ENCODE assay signal across 8 mouse cellular contexts in genomic region chr7:126080949-126081654, GRCm38 (mm10). TPM values are rescaled to one million over a fixed set of nuclear protein-coding genes. Genes with fewer than 3 reads are reported as not detected.
DNase-seq lines count a peak whose midpoint lies in the region; ATAC-seq and TF ChIP-seq lines count a peak whose summit lies in the region.
"Had no signal": no experiment of that assay in that cellular context is flagged by ENCODE, and none has a peak within 500 bp of the region (broad histone marks: within the 10 kb centered on the region; RNA-seq: fewer than 3 reads in every experiment).

No protein-coding gene starts in this region.

- peak overlapping the region; percentile 97 for H3K4me2 ChIP-seq in lung, embryonic 14.5 days
- peak overlapping the region; percentile 97 for H3K4me2 ChIP-seq in forebrain, embryonic 12.5 days
- peak overlapping the region; percentile 96 for H3K4me2 ChIP-seq in neural tube, embryonic 15.5 days

- H3K27me3 ChIP-seq in lung, embryonic 14.5 days (ENCODE audit: insufficient read depth, low read length): peaks cover 53% of the 10 kb centered on the region
- H3K27me3 ChIP-seq in forebrain, embryonic 12.5 days: peaks cover 86% of the 10 kb centered on the region
- peaks cover 28% of the 10 kb centered on the region for H3K27me3 ChIP-seq in neural tube, embryonic 15.5 days (replicated peaks)

- no peaks in the 10 kb centered on the region for H3K36me3 ChIP-seq in lung, embryonic 14.5 days (ENCODE audit: insufficient read depth)
- H3K36me3 ChIP-seq in forebrain, embryonic 12.5 days (replicated peaks): no peaks in the 10 kb centered on the region
- no peaks in the 10 kb centered on the region for H3K36me3 ChIP-seq in neural tube, embryonic 15.5 days

- ATAC-seq in lung, embryonic 14.5 days (ENCODE audit: insufficient read depth): no peak
- ATAC-seq in forebrain, embryonic 12.5 days (ENCODE audit: low FRiP score): no peak
- no peak; the same call in 1 of the 2 replicates for ATAC-seq in neural tube, embryonic 15.5 days (ENCODE audit: low FRiP score)

- intact Hi-C loops in left cerebral cortex, postnatal 14 days (cut with DNase I): loop anchor here (5.0 to 10.0 kb wide), 4 partner anchors 54 to 334 kb away; no protein-coding TSS in a partner anchor

- no peaks in the 10 kb centered on the region for H3K9me3 ChIP-seq in lung, embryonic 14.5 days (ENCODE audit: low read depth, low read length)
- no peaks in the 10 kb centered on the region for H3K9me3 ChIP-seq in forebrain, embryonic 12.5 days
- no peaks in the 10 kb centered on the region for H3K9me3 ChIP-seq in neural tube, embryonic 15.5 days (replicated peaks)

- DNase-seq in lung, embryonic 14.5 days: no peak
- no peak for DNase-seq in lung, postnatal 25 days (ENCODE audit: low spot score)
- peak; percentile 24 to 43 for DNase-seq in left cerebral cortex, postnatal 14 days (ENCODE audit: low spot score in 2 of 2)
- DNase-seq in layer of hippocampus, adult 9-11 months: no peak
- DNase-seq in lung, postnatal 4 days: no peak

- H3K9ac ChIP-seq in lung, embryonic 14.5 days: peak overlapping the region; percentile 56
- peak overlapping the region; percentile 53 for H3K9ac ChIP-seq in forebrain, embryonic 12.5 days
- H3K9ac ChIP-seq in neural tube, embryonic 15.5 days (replicated peaks): peak overlapping the region; percentile 68

- no peak overlapping the region for H3K27ac ChIP-seq in lung, embryonic 14.5 days (ENCODE audit: low read depth)
- H3K27ac ChIP-seq in forebrain, embryonic 12.5 days: no peak overlapping the region
- peak overlapping the region; percentile 56; the same call in 1 of the 2 replicates for H3K27ac ChIP-seq in neural tube, embryonic 15.5 days (replicated peaks)

- no peaks in the 10 kb centered on the region for H3K4me1 ChIP-seq in lung, embryonic 14.5 days (ENCODE audit: insufficient read depth)
- peaks cover 27% of the 10 kb centered on the region for H3K4me1 ChIP-seq in forebrain, embryonic 12.5 days
- H3K4me1 ChIP-seq in neural tube, embryonic 15.5 days: peaks cover 50% of the 10 kb centered on the region

- WGBS in lung, embryonic 14.5 days: 22% methylated on average over 16 of the region's 16 CpGs
- 19% methylated on average over 16 of the region's 16 CpGs for WGBS in forebrain, embryonic 12.5 days
- WGBS in neural tube, embryonic 15.5 days: 13% methylated on average over 16 of the region's 16 CpGs

- peak overlapping the region; percentile 58 for H3K4me3 ChIP-seq in lung, embryonic 14.5 days (ENCODE audit: low read depth, low read length)
- peak overlapping the region; percentile 57 for H3K4me3 ChIP-seq in forebrain, embryonic 12.5 days (replicated peaks)
- H3K4me3 ChIP-seq in neural tube, embryonic 15.5 days (replicated peaks): peak overlapping the region; percentile 71

- no peak for TF ChIP-seq CTCF in lung, embryonic 14.5 days (IDR thresholded peaks at IDR 0.05; ENCODE audit: low read depth)

RNA-seq across cellular contexts. Expression of gene Gsg1l, which starts 1.1 kb away (rescaled TPM):
- 3.2 and 3.3 TPM in 2 replicates for polyA plus RNA-seq in lung, embryonic 14.5 days (2014; fragmentation: Nextera tagmentation; extraction: Ambion mirVana)
- polyA plus RNA-seq in forebrain, embryonic 12.5 days (2016; fragmentation: Nextera tagmentation; extraction: Ambion mirVana): 1.9 and 2.3 TPM in 2 replicates
- total RNA-seq in left cerebral cortex, postnatal 14 days (2021): 10 to 100 TPM; 51.7 to 54.5 TPM
- 12.9 and 14.4 TPM in 2 replicates for polyA plus RNA-seq in neural tube, embryonic 15.5 days (2015; fragmentation: Nextera tagmentation; extraction: Ambion mirVana)
- total RNA-seq: granulocyte monocyte progenitor cell, adult 5-6 weeks had no signal

Comparison
In these comparisons a context has a peak if more than half of its experiments do, and no peak if none do; other contexts are left out.
1. DNase-seq: peak in left cerebral cortex, postnatal 14 days (2 of 2); none in lung, embryonic 14.5 days (single experiment), lung, postnatal 25 days (single experiment), layer of hippocampus, adult 9-11 months (single experiment) and lung, postnatal 4 days (0 of 2).
2. Peak in every context shown above with its lines, with median percentiles within 50 percentile points of each other: H3K4me2 ChIP-seq, H3K4me3 ChIP-seq and H3K9ac ChIP-seq.